Mouse (Mus musculus): ENCODE measurements around the gene Fbxw2. TPM values are rescaled to one million over a fixed set of nuclear protein-coding genes. Genes with fewer than 3 reads are reported as not detected.
"Not testable (repeated sequence)": the region's sequence is repeated elsewhere in the genome, so short reads cannot be mapped to it uniquely, and the experiment has no call there.

The Fbxw2 gene
- total RNA-seq, 2 experiments from 2014 or later: 82.5 to 84.3 TPM

- no peak for DNase-seq (ENCODE audit: extremely low spot score in 1 of 2, low spot score in 1 of 2)
These were observed 48.8 kb downstream of the Fbxw2 start for GRCm38 (mm10) chr2:34777237-34777868.

- DNase-seq (ENCODE audit: extremely low spot score in 1 of 2, low spot score in 1 of 2): no peak
These were observed 51.6 kb downstream of the Fbxw2 start for GRCm38 (mm10) chr2:34774493-34774892.

GRCm38 (mm10) chr2:34773673-34774072 is 52.4 kb downstream of the Fbxw2 start:
- DNase-seq (ENCODE audit: extremely low spot score in 1 of 2, low spot score in 1 of 2): no peak

- DNase-seq (ENCODE audit: extremely low spot score in 1 of 2, low spot score in 1 of 2): no peak
These were observed 53.6 kb downstream of the Fbxw2 start for GRCm38 (mm10) chr2:34772252-34773235.

GRCm38 (mm10) chr2:34771368-34772226 is 54.5 kb downstream of the Fbxw2 start, which contains the start of gene Hspa5:
Hspa5 (plus strand) TSS chr2:34771970.
- DNase-seq (ENCODE audit: extremely low spot score in 1 of 2, low spot score in 1 of 2): peak; percentile 92 to 95

- no peak for DNase-seq (ENCODE audit: extremely low spot score in 1 of 2, low spot score in 1 of 2)
These were observed 55.2 kb downstream of the Fbxw2 start for GRCm38 (mm10) chr2:34770951-34771350.

GRCm38 (mm10) chr2:34770049-34770448 is 56.1 kb downstream of the Fbxw2 start:
- no peak for DNase-seq (ENCODE audit: extremely low spot score in 1 of 2, low spot score in 1 of 2)

- no peak for DNase-seq (ENCODE audit: extremely low spot score in 1 of 2, low spot score in 1 of 2)
These were observed 61.3 kb downstream of the Fbxw2 start for GRCm38 (mm10) chr2:34764801-34765200.

GRCm38 (mm10) chr2:34762872-34763271 is 63.2 kb downstream of the Fbxw2 start:
- DNase-seq (ENCODE audit: extremely low spot score in 1 of 2, low spot score in 1 of 2): no peak

- no peak for DNase-seq (ENCODE audit: extremely low spot score in 1 of 2, low spot score in 1 of 2)
These were observed 63.9 kb downstream of the Fbxw2 start for GRCm38 (mm10) chr2:34762174-34762573.

- DNase-seq (ENCODE audit: extremely low spot score in 1 of 2, low spot score in 1 of 2): not testable (repeated sequence)
These were observed 64.8 kb downstream of the Fbxw2 start for GRCm38 (mm10) chr2:34761272-34761671.

- DNase-seq (ENCODE audit: extremely low spot score in 1 of 2, low spot score in 1 of 2): no peak
These were observed 68.8 kb downstream of the Fbxw2 start for GRCm38 (mm10) chr2:34757341-34757740.

GRCm38 (mm10) chr2:34754551-34755358 is 71.4 kb downstream of the Fbxw2 start, which contains the start of gene Gapvd1:
Gapvd1 (minus strand) TSS chr2:34755232.
- DNase-seq (ENCODE audit: extremely low spot score in 1 of 2, low spot score in 1 of 2): no peak

Other genes starting within 250 kb of the Fbxw2 start
- gene Gapvd1, start 71.1 kb downstream of the Fbxw2 start, total RNA-seq (2021): 100 to 1,000 TPM in 1 of 2 experiments, 10 to 100 TPM in 1; 96.2 to 104 TPM
- gene Hspa5, start 54.3 kb downstream of the Fbxw2 start, total RNA-seq (2021): 100 to 1,000 TPM; 220 to 358 TPM
- gene Rabepk, start 26.4 kb downstream of the Fbxw2 start, total RNA-seq (2021): 10 to 100 TPM; 29.6 to 34.6 TPM
- gene Gm34653, start 6.7 kb upstream of the Fbxw2 start, total RNA-seq (2021): not detected
- gene Cutal, start 48.1 kb upstream of the Fbxw2 start, total RNA-seq (2021): under 1 TPM; 0.44 to 0.49 TPM
- gene Psmd5, start 48.7 kb upstream of the Fbxw2 start, total RNA-seq (2021): 10 to 100 TPM; 40.2 to 46.1 TPM
- 1 to 10 TPM in 1 of 2 experiments, under 1 TPM in 1; 0.76 to 1.7 TPM for gene Phf19, start 87.7 kb upstream of the Fbxw2 start, total RNA-seq (2021)
- gene Traf1, start 135.5 kb upstream of the Fbxw2 start, total RNA-seq (2021): 1 to 10 TPM; 1.7 to 3.3 TPM
- under 1 TPM in 1 of 2 experiments, not detected in 1; 0.40 TPM for gene Hc, start 235.1 kb upstream of the Fbxw2 start, total RNA-seq (2021)

Measured in layer of hippocampus, postnatal 25 days (tissue).